Mouse (Mus musculus) ES-E14 (cell line): ENCODE measurements at regions not wholly inside any gene's neighbourhood (a gene's known extent, or its start where the extent isn't known, plus 50 kb on each side); places are given as distances from the start of the nearest gene placed in this dataset.

Experiments
- CHD2 ChIP-seq: IDR thresholded peaks from 2 replicates; pipeline ENCODE4 v1.6.1; 2014; ENCODE audit warnings: mild to moderate bottlenecking, low read depth, low read length, inconsistent platforms
- MAFK ChIP-seq: IDR thresholded peaks from 2 replicates; pipeline ENCODE4 v1.6.1; 2014; ENCODE audit warnings: mild to moderate bottlenecking, low read depth, low read length, inconsistent platforms; ENCODE audit not compliant: insufficient read depth
- ZC3H11A ChIP-seq: IDR thresholded peaks from 2 replicates; pipeline ENCODE4 v1.6.1; 2012; ENCODE audit warnings: low read depth, mild to moderate bottlenecking, inconsistent platforms, low read length, borderline replicate concordance
- ZNF384 ChIP-seq: IDR thresholded peaks from 2 replicates; pipeline ENCODE4 v1.6.1; 2012; ENCODE audit warnings: low read depth, low read length, inconsistent platforms

GRCm38 (mm10) chr17:50419966-50420365 lies 89.2 kb upstream of the Plcl2 start:
- TF ChIP-seq CHD2 = no peak
- no peak for TF ChIP-seq ZNF384
- TF ChIP-seq MAFK = no peak
- no peak for TF ChIP-seq ZC3H11A
